Mouse (Mus musculus): Measurements from ENCODE around the gene Ehd2. TPM values are rescaled to one million over a fixed set of nuclear protein-coding genes. Genes with fewer than 3 reads are reported as not detected.
"Not testable (repeated sequence)": the region's sequence is repeated elsewhere in the genome, so short reads cannot be mapped to it uniquely, and the experiment has no call there.

The Ehd2 gene
- polyA plus RNA-seq, 1 experiment from 2014 or later, result 3.9 TPM

- peak overlapping the region; percentile 82 for H3K9ac ChIP-seq
- WGBS (ENCODE audit: insufficient replicate concordance), result 71% methylated on average over 6 of the region's 6 CpGs
- H3K27me3 ChIP-seq, result peaks cover 14% of the 10 kb centered on the region
- no peak for DNase-seq
- ATAC-seq (ENCODE audit: low read depth), result no peak
- H3K27ac ChIP-seq, result peak overlapping the region; percentile 80
- peak overlapping the region; percentile 74 for H3K4me3 ChIP-seq (replicated peaks)
- peak overlapping the region; percentile 82 for H3K4me2 ChIP-seq
- H3K36me3 ChIP-seq, result peaks cover 30% of the 10 kb centered on the region
- no peaks in the 10 kb centered on the region for H3K9me3 ChIP-seq (replicated peaks)
- H3K4me1 ChIP-seq (replicated peaks), result peaks cover 43% of the 10 kb centered on the region
These were observed 46.6 kb downstream of the Ehd2 start for GRCm38 (mm10) chr7:15920645-15921190.

GRCm38 (mm10) chr7:15919947-15920346 is 47.4 kb downstream of the Ehd2 start:
- peak overlapping the region; percentile 82 for H3K4me2 ChIP-seq
- peaks cover 30% of the 10 kb centered on the region for H3K36me3 ChIP-seq
- peaks cover 10% of the 10 kb centered on the region for H3K27me3 ChIP-seq
- no peak for DNase-seq
- no peak for ATAC-seq (ENCODE audit: low read depth)
- no peaks in the 10 kb centered on the region for H3K9me3 ChIP-seq (replicated peaks)
- H3K9ac ChIP-seq, result no peak overlapping the region; the same call in 1 of the 2 replicates
- 82% methylated on average over 9 of the region's 9 CpGs for WGBS (ENCODE audit: insufficient replicate concordance)
- 0 out of 2 replicates have a peak overlapping the region, but pooled peaks have one; percentile 9 for H3K27ac ChIP-seq
- peaks cover 43% of the 10 kb centered on the region for H3K4me1 ChIP-seq (replicated peaks)
- H3K4me3 ChIP-seq (replicated peaks), result peak overlapping the region; percentile 74

GRCm38 (mm10) chr7:15918371-15918770 is 49.0 kb downstream of the Ehd2 start:
- Histone ChIP-seq H3K9ac (no peak overlapping the region), H3K9me3 (replicated peaks) (no peaks in the 10 kb centered on the region), H3K36me3 (peaks cover 30% of the 10 kb centered on the region), H3K27me3 (no peaks in the 10 kb centered on the region), H3K27ac (no peak overlapping the region), H3K4me2 (no peak overlapping the region), H3K4me1 (replicated peaks) (peaks cover 39% of the 10 kb centered on the region), H3K4me3 (replicated peaks) (no peak overlapping the region)
- DNase-seq (no peak), ATAC-seq (ENCODE audit: low read depth) (no peak)

- peaks cover 30% of the 10 kb centered on the region for H3K36me3 ChIP-seq
- no peak overlapping the region for H3K9ac ChIP-seq
- H3K4me2 ChIP-seq, result no peak overlapping the region
- 71% methylated on average over 4 of the region's 4 CpGs for WGBS (ENCODE audit: insufficient replicate concordance)
- no peak overlapping the region for H3K27ac ChIP-seq
- H3K4me3 ChIP-seq (replicated peaks), result no peak overlapping the region
- H3K4me1 ChIP-seq (replicated peaks), result peaks cover 30% of the 10 kb centered on the region
- no peaks in the 10 kb centered on the region for H3K9me3 ChIP-seq (replicated peaks)
- DNase-seq (no peak), ATAC-seq (ENCODE audit: low read depth) (no peak)
- H3K27me3 ChIP-seq, result no peaks in the 10 kb centered on the region
These were observed 50.4 kb downstream of the Ehd2 start for GRCm38 (mm10) chr7:15916996-15917395.

GRCm38 (mm10) chr7:15916134-15916723 is 51.1 kb downstream of the Ehd2 start:
- Histone ChIP-seq H3K36me3 (peaks cover 30% of the 10 kb centered on the region), H3K4me3 (replicated peaks) (no peak overlapping the region), H3K27me3 (no peaks in the 10 kb centered on the region), H3K27ac (no peak overlapping the region), H3K9me3 (replicated peaks) (no peaks in the 10 kb centered on the region), H3K9ac (no peak overlapping the region), H3K4me1 (replicated peaks) (peaks cover 26% of the 10 kb centered on the region), H3K4me2 (no peak overlapping the region)
- WGBS (ENCODE audit: insufficient replicate concordance), result 68% methylated on average over 3 of the region's 3 CpGs
- no peak for DNase-seq
- no peak for ATAC-seq (ENCODE audit: low read depth)

- not testable (repeated sequence) for H3K27me3 ChIP-seq; DNase-seq; H3K4me3 ChIP-seq (replicated peaks); ATAC-seq (ENCODE audit: low read depth); H3K9ac ChIP-seq; H3K27ac ChIP-seq; H3K4me2 ChIP-seq; H3K9me3 ChIP-seq (replicated peaks)
- WGBS (ENCODE audit: insufficient replicate concordance), result 72% methylated on average over 4 of the region's 4 CpGs
- Histone ChIP-seq H3K36me3 (peaks cover 30% of the 10 kb centered on the region), H3K4me1 (replicated peaks) (peaks cover 21% of the 10 kb centered on the region)
These were observed 51.7 kb downstream of the Ehd2 start for GRCm38 (mm10) chr7:15915695-15916094.

- H3K9ac ChIP-seq, result no peak overlapping the region
- no peak overlapping the region for H3K4me2 ChIP-seq
- DNase-seq, result no peak
- peaks cover 23% of the 10 kb centered on the region for H3K36me3 ChIP-seq
- WGBS (ENCODE audit: insufficient replicate concordance), result 59% methylated on average over 2 of the region's 2 CpGs
- no peak overlapping the region for H3K27ac ChIP-seq
- H3K4me1 ChIP-seq (replicated peaks), result peaks cover 12% of the 10 kb centered on the region
- no peaks in the 10 kb centered on the region for H3K27me3 ChIP-seq
- ATAC-seq (ENCODE audit: low read depth), result no peak
- H3K4me3 ChIP-seq (replicated peaks), result no peak overlapping the region
- H3K9me3 ChIP-seq (replicated peaks), result no peaks in the 10 kb centered on the region
These were observed 52.6 kb downstream of the Ehd2 start for GRCm38 (mm10) chr7:15914751-15915150.

- DNase-seq, result no peak
- peaks cover 7% of the 10 kb centered on the region for H3K4me1 ChIP-seq (replicated peaks)
- H3K27ac ChIP-seq, result no peak overlapping the region
- peaks cover 18% of the 10 kb centered on the region for H3K36me3 ChIP-seq
- no peak overlapping the region for H3K4me2 ChIP-seq
- H3K9me3 ChIP-seq (replicated peaks), result no peaks in the 10 kb centered on the region
- H3K4me3 ChIP-seq (replicated peaks), result no peak overlapping the region
- H3K27me3 ChIP-seq, result no peaks in the 10 kb centered on the region
- no peak overlapping the region for H3K9ac ChIP-seq
- 23% methylated on average over 2 of the region's 2 CpGs for WGBS (ENCODE audit: insufficient replicate concordance)
- no peak for ATAC-seq (ENCODE audit: low read depth)
These were observed 53.1 kb downstream of the Ehd2 start for GRCm38 (mm10) chr7:15914252-15914651.

GRCm38 (mm10) chr7:15912183-15912582 is 55.2 kb downstream of the Ehd2 start:
- ATAC-seq (ENCODE audit: low read depth) (peak; percentile 57; the same call in 1 of the 2 replicates), DNase-seq (peak; percentile 50)
- WGBS (ENCODE audit: insufficient replicate concordance), result 3% methylated on average over 4 of the region's 4 CpGs
- H3K27me3 ChIP-seq, result no peaks in the 10 kb centered on the region
- H3K4me3 ChIP-seq (replicated peaks), result no peak overlapping the region
- H3K27ac ChIP-seq, result no peak overlapping the region
- no peaks in the 10 kb centered on the region for H3K9me3 ChIP-seq (replicated peaks)
- H3K4me2 ChIP-seq, result no peak overlapping the region
- H3K4me1 ChIP-seq (replicated peaks), result no peaks in the 10 kb centered on the region
- peaks cover 4% of the 10 kb centered on the region for H3K36me3 ChIP-seq
- H3K9ac ChIP-seq, result no peak overlapping the region

GRCm38 (mm10) chr7:15910521-15910920 is 56.8 kb downstream of the Ehd2 start:
- DNase-seq, result no peak
- no peaks in the 10 kb centered on the region for H3K9me3 ChIP-seq (replicated peaks)
- H3K27me3 ChIP-seq, result no peaks in the 10 kb centered on the region
- no peak overlapping the region for H3K9ac ChIP-seq
- ATAC-seq (ENCODE audit: low read depth), result no peak
- H3K4me1 ChIP-seq (replicated peaks), result no peaks in the 10 kb centered on the region
- 68% methylated on average over 5 of the region's 5 CpGs for WGBS (ENCODE audit: insufficient replicate concordance)
- no peaks in the 10 kb centered on the region for H3K36me3 ChIP-seq
- no peak overlapping the region for H3K4me2 ChIP-seq
- H3K27ac ChIP-seq, result no peak overlapping the region
- H3K4me3 ChIP-seq (replicated peaks), result no peak overlapping the region

- no peaks in the 10 kb centered on the region for H3K36me3 ChIP-seq
- ATAC-seq (ENCODE audit: low read depth) (no peak), DNase-seq (no peak)
- H3K27ac ChIP-seq, result no peak overlapping the region
- no peak overlapping the region for H3K4me2 ChIP-seq
- no peaks in the 10 kb centered on the region for H3K9me3 ChIP-seq (replicated peaks)
- no peaks in the 10 kb centered on the region for H3K27me3 ChIP-seq
- H3K9ac ChIP-seq, result no peak overlapping the region
- 52% methylated on average over 8 of the region's 8 CpGs for WGBS (ENCODE audit: insufficient replicate concordance)
- no peak overlapping the region for H3K4me3 ChIP-seq (replicated peaks)
- no peaks in the 10 kb centered on the region for H3K4me1 ChIP-seq (replicated peaks)
These were observed 59.3 kb downstream of the Ehd2 start for GRCm38 (mm10) chr7:15907971-15908590.

GRCm38 (mm10) chr7:15906602-15907001 is 60.8 kb downstream of the Ehd2 start:
- Histone ChIP-seq H3K9me3 (replicated peaks) (no peaks in the 10 kb centered on the region), H3K4me1 (replicated peaks) (no peaks in the 10 kb centered on the region), H3K27ac (no peak overlapping the region), H3K36me3 (no peaks in the 10 kb centered on the region), H3K27me3 (no peaks in the 10 kb centered on the region), H3K9ac (no peak overlapping the region), H3K4me2 (no peak overlapping the region), H3K4me3 (replicated peaks) (no peak overlapping the region)
- ATAC-seq (ENCODE audit: low read depth) (no peak), DNase-seq (no peak)
- whole genome bisulfite sequencing (ENCODE audit: insufficient replicate concordance), result 50% methylated on average over 1 of the region's 1 CpGs

Measured in liver, embryonic 13.5 days (tissue).